Mouse (Mus musculus): ENCODE results near the gene Sox6. TPM values are rescaled to one million over a fixed set of nuclear protein-coding genes. Genes with fewer than 3 reads are reported as not detected.
"Not testable (repeated sequence)": the region's sequence is repeated elsewhere in the genome, so short reads cannot be mapped to it uniquely, and the experiment has no call there.

Gene Sox6
- total RNA-seq (2022), result 10 to 100 TPM; 26.5 to 36.8 (median 31.9) TPM

DNA sequence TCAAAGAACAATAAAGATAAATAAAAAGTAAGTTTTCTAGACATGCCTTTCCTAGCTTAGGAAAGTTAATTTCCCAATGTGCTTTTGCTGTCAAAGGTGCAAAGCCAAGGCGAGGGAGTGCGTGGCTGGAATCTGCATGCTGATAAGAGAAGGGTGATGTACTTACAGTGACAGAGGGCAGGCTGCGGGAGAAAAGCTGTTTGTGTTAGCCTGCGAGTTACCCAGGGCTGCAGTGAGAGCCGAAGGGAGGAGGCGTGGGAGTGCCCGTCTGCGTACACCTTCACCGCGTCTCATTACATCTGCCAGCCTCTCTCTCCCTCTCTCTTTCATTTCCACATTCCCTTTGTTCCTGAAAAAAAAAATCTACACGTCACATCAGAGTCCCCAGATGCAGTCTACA lies at the start of gene Sox6:
Sox6 (minus strand) TSS at position 286 of the 400 bp plus-strand sequence.
- DNase-seq (ENCODE audit: low spot score in 2 of 2), result no peak

DNA sequence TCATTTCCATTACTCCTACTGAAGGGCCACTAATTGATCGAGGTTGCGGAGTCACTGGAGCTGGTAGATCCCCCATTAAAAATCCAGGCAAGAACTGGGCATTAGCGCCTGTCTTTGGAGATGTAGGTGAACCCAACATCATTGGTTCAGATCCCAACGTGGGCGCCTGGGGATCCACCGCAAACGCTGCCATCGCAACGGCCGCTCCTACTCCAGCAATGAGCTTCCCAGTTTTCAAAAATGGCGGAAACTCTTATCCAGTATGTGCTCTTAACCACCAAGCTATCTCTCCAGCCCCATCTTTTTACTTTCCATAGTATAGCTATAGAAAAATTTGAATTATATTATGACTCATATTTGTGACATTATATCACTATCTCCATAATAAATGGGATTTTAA lies 45.8 kb upstream of the Sox6 start, which contains the start of gene Gm4353:
Gm4353 (minus strand) TSS at position 270 of the 400 bp plus-strand sequence.
- not testable (repeated sequence) for DNase-seq (ENCODE audit: low spot score in 2 of 2)

DNA sequence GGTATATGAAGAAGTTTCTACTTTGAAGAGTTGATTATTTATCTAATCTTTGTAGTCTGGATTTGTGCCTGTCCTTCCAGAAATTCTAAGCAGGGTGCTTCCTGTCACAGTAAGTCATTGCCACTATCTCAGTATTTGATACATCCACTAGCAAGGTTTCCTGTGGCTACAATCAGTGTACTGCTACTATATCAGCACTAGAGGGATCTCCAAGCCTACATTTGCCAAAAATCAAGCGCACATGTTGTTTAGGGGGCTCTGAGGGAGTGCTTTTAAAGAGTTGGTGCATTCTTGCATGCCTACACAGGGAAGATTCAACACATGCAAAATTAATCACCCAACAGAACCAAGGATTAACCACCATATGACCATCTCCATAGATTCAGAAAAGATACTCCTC lies 22.1 kb upstream of the Sox6 start:
- no peak for DNase-seq (ENCODE audit: low spot score in 2 of 2)

DNA sequence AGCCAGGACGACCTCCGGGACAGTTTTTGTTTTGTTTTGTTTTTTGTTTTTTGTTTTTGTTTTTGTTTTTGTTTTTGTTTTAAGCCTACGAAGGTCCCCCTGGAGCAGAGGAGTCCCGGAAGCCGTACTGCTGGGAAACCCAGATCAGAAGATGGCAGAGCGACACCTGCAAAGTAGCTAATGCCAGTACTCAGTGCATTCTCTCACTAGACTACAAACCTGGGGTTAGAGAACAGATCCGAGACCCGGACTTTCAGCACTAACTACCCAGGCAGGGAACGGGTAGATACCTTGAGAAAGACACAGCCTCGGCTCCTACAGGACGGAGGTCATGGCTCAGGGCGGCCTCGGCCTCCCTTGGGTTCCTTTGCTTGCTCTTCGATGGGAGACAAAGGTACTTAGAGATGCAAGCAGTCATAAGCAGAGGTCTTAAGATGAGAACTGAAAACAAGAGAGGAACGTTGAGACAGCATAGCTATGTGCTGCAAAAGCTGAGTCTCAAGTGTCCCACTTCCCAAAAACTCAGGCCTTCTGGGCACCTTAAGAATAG lies 1.9 kb upstream of the Sox6 start:
- DNase-seq (ENCODE audit: low spot score in 2 of 2), result no peak

DNA sequence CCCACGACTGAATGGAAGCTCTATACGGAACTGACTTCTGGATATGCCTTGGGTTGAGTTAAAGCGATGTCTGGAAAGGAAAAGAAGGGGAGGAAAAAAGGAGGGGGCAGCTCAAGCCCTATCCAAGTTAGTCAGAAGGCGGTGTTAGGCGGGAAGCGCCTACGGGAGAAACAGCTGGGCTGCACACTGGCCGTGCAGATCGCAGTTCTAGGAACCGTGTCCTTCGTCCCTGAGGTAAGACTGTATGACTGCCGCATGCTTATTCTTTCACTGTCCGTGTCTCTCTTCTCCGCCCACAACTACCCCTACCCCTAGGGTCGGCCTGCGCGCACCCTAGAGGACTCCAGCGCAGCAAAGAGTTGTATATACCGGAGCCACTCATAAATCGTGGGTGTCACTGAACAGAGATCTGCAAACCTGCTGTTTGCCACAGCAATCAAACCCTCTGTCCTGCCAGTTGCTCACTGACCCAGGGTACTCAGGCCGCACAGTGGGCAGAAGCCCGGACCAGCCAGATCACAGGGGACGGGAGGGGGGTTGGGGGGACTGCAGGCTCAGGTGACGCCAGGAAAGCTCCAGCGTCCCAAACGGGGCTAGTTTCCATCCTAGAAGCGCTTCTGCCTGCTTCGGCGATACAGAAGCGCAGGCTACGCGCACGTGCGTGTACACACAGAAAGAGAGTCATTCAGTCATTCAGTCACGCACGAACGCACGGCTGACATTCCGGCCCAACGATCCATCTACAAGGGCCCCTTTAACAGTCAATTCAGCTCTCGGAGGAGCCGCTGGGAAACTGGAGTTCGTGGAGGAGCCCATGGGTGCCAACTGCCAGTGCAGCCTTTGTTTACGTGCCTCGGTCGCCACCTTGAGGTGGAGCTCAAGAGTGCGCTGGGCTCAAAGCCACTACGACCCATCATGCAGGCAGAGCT lies 1.2 kb upstream of the Sox6 start:
- DNase-seq (ENCODE audit: low spot score in 2 of 2), result peak; percentile 75 to 77

DNA sequence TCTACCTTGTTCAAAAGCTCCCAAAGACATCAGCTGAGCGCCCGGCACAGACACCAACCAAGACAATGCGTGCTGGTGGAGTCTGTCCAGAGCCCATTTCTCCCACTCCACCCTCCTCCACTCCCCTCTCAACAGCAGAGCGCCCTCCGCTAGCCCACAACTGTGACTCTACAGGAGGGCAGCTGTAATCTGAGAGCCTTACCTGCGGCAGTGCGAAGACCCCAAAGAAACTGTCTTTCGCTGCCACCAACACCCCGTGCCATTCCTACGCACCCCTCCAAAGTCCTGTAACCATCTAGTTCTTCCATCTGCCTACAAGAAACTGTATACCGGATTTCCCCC lies 571 bp upstream of the Sox6 start, which contains the start of gene 1110004F10Rik:
1110004F10Rik (plus strand) TSS at position 202 of the 342 bp plus-strand sequence.
- no peak for DNase-seq (ENCODE audit: low spot score in 2 of 2)

DNA sequence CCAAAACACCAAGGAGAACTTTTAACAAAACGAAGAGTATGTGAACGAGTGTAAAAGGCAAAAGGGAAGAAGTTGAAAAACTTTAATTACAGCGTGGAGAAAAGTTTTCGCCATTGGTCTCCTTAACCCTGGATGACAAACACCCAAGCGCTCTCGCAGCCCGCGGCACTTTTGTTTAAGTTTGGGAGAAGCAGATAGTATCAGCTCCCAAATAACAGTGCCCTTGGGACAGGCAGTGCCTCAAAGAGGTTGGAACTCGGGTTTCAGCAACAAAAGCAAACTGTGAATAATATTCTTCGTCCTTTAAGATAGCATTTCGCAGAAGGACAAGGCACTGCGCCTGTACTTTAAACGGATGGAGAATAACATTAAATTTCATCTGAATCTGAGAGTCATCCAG lies 572 bp downstream of the Sox6 start:
- no peak for DNase-seq (ENCODE audit: low spot score in 2 of 2)

DNA sequence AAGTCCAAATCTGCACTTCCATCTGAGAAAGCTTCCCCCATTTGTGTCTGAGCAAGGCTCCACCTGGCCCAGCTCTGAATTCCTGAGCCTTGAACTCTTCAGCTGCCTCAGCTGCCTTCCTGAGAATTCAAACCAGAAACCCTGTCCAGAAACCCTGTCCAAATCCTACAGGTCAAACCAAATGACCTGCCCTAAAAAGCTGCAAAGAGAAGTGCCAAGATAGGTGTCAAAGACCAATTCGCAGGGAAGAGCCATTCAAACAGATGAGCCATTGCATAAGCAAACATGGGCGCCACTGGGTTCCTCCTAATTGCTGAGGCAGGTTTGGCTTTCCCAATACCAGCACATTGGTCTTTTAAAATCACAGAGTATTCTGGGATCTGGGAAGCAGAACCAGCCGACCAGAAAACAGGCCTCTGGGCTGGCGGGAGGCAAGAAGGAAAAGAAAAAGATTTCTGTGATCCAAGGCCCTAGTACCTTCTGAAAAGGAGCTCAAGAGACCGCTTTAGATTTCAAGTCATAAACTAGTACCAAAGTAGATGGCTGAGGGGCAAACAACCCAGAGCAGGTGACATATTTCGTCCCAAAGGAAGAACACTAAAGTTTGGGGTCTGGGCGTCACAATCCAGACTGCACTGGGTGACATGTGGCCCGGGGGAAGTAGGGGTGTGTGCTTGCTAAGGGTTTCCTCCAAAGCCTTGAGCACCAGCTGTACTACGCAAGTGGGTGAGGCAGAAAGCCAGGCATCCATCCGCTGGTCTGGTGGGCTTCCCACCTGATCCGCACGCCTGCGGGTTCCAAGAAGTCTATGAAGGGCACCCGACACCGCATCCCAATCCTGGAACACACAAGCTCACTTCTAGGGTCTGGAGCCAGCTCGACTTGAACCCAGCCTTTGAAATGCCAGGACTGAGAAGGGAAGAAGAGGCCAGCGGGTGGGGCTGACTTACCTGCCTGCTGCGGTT lies 1.7 kb downstream of the Sox6 start:
- DNase-seq (ENCODE audit: low spot score in 2 of 2), result no peak

DNA sequence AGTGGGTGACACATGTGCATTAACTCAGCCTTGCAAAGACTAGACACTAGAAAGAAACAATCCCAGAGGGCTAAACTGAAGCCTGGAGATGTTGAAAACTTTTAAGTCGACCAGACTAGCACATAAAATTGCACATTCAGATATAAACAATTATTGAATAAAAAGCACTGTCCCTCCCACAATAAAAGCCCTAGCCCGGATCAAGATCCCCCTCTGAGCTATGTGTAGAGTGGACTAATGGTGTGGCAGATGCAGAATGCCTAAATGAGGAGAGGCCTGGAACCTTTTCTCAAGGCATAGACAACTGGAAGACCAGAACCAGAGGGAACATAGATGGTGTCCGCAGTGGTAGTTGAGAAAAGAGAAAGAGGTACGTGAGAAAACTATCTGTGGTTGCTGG lies 3.1 kb downstream of the Sox6 start:
- DNase-seq (ENCODE audit: low spot score in 2 of 2), result no peak

DNA sequence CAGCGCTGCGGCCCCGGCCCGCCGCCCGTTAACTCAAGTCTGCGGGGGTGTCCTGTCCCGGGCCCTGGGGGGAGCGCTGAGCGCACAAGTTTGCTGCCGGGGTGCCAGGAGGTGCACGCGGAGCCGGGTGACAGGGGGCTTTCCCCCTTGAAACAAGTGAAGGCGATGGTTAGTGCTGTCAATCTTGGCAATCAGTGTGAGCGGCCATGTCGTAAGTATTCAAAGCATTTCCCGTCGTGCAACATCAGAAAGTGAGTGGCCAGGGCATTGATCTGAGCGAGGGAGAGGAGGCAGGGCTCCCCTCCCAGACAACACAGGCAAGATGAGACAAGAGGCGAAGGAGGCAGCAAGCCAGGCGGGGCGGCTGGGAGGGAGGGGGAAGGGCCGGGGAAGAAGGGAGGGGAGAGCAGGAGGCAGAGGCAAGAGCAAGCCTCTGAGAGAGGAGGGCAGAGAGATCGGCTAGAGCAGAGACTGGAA lies 4.3 kb downstream of the Sox6 start:
- DNase-seq (ENCODE audit: low spot score in 2 of 2), result peak in 1 of 2 experiments; percentile 27

DNA sequence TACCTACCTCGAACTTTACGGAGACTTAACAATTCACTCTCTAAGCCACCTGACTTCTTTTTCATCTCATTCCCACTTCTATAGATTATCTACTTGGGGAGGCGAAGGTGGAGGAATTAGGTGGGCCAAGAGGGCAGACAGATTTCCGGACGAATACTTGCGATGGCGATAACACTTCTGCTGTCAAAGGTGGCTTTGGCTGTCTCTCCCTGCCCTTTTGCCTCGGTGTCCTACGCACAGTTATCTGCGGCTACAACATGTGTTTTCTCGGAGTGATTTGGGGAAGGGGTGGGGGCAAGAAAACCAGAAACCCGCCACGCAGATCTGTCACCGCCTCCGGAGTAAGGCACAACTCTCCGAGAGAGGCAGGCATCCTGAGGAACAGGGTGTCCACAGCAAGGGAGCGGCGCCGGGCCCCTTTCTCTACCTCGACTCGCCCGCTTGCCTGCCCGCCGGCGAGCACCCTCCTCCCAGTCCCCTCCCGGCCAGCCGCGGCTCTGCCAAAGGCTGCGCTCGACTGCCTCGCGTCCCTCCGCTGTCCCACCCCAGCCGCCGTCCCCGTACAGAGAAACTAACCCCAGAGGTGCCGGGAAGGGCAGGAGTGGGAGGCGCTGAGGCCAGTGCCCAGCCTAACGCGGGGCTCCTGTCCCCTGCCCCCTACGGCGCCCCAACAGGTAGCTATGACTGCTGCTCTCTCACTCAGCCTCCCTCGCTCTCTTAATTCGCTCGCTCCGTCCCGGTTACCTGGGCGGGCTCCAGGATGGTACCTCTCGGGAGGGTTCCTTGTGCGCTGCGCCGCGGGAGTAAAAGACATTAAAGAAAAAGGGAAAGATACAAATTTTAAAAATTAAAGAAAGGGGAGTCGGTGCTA lies 5.0 kb downstream of the Sox6 start:
- peak in 1 of 2 experiments; percentile 16 for DNase-seq (ENCODE audit: low spot score in 2 of 2)

DNA sequence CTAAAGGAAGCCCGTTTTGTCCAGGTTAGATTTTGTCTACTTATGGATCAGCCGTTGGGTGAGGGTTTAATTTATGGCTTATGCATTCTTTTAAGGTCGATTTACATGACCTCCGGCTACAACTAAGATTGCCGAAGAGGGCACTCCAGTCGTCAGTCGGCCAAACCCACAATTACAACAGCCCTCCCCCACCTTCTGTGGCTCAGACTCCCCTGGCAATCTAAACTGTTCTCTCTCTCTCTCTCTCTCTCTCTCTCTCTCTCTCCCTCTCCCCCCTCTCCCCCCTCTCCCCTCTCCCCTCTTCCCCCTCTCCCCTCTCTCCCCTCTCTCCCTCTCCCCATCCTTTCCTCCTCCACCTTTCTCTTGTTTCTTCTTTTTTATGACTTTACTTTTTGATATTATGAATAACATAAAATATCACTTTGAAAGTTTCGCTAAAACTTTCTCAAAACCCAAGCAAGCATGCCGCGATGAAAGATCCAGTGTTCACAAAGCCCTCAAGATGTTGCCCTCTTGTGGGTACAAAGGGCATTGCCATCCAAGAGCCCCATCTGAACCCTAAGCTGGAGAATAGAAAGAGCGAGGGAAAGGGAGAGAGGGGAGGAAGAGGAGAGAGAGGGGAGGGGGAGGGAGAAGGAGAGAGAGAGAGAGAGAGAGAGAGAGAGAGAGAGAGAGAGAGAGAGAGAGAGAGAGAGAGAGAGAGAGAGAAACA lies 5.8 kb downstream of the Sox6 start:
- DNase-seq (ENCODE audit: low spot score in 2 of 2), result peak in 1 of 2 experiments; percentile 34

DNA sequence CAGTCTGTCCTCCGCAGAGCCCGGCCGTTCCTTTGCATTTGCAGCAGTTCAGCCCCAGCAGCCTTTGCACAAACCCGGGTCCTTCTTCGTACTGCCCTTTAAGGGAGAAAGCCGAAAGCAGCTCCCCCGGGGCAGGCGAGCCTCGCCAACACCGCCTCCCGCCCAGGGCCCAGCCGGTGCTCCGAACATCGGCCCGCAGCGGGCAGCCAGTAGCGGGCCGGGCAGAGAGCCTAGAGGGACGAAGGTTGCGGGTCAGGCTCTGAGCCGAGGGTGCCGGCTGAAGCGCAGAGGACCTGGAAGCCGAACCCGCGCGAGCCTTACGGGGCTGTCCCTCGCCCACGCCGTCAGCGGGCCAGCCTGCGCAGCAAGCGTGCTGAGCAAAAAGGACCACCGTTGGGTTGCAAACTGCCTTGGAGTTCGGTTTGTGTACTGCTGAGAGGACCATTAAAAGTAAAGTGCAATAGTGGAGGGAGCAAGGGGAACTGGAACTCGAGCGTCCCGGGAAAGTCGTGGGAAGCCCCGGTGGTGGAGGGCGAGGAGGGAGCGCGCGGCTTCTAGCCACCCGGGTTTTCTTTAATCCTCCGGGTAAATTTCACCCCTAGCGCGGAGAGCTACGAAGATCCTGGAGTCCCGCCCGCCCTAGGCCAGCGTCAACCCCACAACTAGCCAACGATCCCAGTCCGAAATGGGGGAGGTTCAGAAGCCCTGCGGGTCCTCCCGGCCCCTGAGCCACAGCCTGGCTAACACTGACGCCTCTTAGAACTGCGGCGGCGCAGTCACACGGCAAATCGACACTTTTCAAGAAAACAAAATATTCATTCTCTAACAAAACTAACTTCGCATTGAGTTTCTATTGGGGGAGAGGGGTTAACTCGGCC lies 6.6 kb downstream of the Sox6 start:
- DNase-seq (ENCODE audit: low spot score in 2 of 2), result no peak

DNA sequence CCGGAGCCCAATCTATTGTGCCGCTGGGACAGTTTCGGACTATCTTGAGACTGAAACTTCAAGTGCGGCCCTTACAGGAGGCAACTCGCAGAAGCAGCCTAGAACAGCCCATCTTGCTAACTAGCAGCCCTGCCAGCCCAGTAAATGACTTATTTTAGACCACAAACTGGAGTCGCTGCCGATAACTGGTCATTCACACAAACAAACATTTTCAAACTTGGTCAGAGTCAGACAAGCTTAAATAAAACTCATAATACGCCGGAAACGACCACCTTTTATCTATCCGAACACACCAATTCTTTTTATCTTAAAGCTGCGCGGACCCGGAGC lies 7.2 kb downstream of the Sox6 start:
- no peak for DNase-seq (ENCODE audit: low spot score in 2 of 2)

DNA sequence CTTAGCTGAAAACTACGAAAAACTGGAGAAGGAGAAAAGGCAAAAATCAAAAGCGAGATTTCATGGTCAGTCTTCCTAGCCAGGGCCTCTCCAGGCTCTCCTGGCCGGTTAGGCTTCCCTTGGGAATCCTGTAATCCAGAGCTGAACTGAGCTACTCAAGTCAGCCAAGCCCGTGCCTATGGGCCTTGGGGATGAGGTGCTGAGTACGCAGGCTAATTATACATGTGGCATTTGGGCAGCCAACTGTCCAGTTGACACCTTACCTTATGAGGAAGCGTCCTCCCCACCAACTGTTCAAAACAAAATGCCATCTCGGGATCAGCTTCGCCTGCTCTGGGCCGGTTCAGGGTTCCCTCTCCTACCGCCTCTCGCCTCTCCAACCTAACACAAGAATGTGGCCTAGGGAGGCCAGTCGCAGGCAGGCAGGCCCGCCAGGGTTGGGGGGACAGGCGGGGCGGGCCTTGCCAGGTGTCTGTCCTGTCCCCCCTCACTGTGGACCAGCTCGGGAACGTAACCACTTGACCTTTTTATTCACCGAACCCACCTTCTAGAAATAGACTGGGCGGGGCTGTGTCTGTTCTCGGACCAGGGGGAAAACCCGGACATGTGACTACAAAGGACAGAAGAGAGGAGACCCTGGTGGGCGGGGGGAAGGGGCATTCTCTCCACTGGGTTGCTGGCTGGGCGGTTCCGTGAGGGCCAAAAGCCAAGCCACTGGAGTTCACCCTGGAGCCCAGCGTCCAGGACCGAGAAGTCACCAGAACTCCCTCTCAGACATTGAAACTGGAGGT lies 7.8 kb downstream of the Sox6 start:
- DNase-seq (ENCODE audit: low spot score in 2 of 2), result no peak

DNA sequence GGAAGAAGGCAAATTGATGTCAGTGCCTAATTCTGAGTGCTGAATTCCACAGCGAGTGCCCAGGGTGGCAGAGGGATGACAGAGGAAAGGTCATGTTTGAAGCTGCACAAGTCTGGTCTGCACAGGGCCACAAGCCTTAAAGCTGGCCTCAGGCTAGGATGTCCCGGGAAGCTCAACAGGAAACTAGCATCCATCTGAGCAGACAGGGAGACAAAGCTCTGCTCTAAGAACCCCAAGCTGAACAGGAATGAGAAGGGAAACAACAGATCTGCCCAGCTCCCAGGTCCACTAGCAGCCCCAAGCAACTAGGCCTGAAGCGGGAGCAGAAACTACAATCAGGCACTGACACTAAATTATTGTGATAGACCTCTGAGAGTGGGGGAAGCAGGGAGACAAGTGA lies 8.6 kb downstream of the Sox6 start:
- DNase-seq (ENCODE audit: low spot score in 2 of 2), result no peak

DNA sequence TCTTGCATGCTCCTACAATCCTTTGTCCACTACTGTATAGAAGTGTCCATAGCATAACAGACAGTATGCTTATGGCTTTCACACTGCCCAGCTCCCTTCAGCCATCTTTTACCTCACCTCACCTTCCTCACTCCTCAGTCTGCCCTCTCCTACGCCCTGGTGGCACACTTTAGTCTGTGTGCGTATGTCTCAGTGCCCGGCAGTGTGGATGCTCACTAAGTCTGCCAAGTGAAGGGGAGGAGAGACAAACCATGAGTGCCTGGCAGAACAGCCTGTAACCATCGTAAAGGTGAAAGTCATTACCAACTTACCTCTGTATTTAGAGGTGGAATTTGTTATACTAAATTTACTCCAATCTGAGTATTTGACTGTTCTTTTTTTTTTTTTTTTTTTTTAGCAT lies 35.9 kb downstream of the Sox6 start:
- no peak for DNase-seq (ENCODE audit: low spot score in 2 of 2)

DNA sequence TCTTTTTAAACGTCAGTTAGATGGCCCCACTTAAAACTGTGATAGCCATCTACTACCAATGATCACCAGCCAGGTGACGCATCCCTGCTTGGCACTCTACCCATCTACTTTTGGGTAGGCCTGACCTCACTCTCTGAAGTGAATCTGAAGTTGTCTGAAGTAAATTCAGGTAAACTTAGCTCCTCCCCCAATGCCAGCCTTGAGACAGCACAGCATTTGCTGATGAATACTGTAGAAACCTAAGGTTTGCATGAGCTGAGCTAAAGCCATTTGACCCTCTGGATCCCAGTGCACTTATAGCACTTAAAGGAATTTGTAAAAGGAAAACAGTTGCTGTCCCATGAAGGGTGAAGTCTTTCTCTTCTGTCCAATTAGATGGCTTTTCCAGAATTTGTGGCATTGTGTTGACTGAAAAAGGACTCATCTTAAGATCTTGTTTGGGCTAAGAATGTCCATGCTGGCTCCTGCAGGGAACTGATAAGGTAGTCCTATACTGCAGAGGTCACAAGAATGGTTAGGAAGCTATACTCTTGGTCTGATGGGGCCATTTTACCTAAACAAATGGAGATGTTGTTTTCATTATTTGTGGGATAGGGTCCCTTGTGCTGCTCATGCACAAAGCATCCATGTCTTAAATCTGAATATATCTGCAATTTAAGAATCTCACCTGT lies 50.4 kb downstream of the Sox6 start:
- DNase-seq (ENCODE audit: low spot score in 2 of 2), result no peak

All from left cerebral cortex, adult 8-10 months (tissue).